Comparison of ENCODE assay signal across 8 mouse cellular contexts in the genomic region with DNA sequence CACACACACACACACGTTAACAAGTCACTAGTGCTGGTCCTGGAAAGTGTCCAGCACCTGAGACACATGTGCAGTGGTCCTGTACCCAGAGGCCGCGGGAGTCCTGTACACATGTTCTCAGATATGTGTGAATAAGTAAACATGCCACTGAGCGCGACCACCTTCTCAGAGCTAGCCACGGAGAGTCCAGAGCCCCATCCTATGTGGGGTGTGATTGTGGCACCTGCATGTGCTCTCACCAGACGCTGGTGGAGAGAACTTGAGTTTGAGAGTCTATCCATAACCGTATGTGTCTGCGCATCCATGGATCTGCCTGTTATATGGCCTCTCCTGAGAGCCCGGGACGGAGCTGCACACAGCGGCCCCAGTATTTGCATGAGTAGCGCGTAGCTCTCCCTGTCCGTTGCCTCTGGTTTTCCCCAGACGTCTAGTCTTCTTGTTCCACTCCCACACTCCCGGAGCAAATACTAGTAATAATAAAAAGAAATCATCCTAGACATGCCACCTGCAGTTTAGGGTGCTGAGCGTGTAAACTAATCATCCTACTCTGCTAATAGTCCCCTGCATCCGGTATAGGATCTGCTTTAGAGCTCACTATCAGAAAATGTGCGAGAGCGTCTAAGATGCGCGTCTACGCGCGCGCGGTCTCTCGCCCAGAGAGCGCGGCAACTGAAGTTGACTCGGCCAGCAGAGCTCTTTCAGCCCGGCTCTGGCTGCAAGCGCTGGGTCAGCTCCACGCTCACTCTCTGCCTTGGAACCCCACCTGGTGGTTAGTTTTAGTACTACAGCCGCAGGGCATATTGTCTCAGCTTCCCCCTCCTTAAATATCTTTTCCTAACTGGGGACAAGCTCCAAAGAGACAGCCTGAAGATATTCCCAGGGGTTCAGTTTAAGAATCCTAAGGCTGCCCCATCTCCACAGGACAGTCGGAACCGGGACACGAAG. TPM values are rescaled to one million over a fixed set of nuclear protein-coding genes. Genes with fewer than 3 reads are reported as not detected.
DNase-seq lines count a peak whose midpoint lies in the region; ATAC-seq and TF ChIP-seq lines count a peak whose summit lies in the region.

No protein-coding gene starts in this region.

- no peaks in the 10 kb centered on the region for H3K36me3 ChIP-seq in heart, embryonic 13.5 days
- H3K36me3 ChIP-seq in kidney, postnatal 0 days (ENCODE audit: insufficient read depth, low read length), result no peaks in the 10 kb centered on the region
- H3K36me3 ChIP-seq in liver, embryonic 11.5 days (ENCODE audit: control insufficient read depth, insufficient read depth, low read length), result no peaks in the 10 kb centered on the region
- no peaks in the 10 kb centered on the region for H3K36me3 ChIP-seq in neural tube, embryonic 11.5 days (ENCODE audit: control insufficient read depth, insufficient read depth, low read length)
- H3K36me3 ChIP-seq in stomach, postnatal 0 days (ENCODE audit: control insufficient read depth, insufficient read depth, low read length), result no peaks in the 10 kb centered on the region

- peak overlapping the region; percentile 56 for H3K4me3 ChIP-seq in brown adipose tissue, adult 24 weeks (ENCODE audit: insufficient read depth, low read depth, low read length)
- H3K4me3 ChIP-seq in heart, embryonic 13.5 days, result peak overlapping the region; percentile 52
- H3K4me3 ChIP-seq in kidney, postnatal 0 days (replicated peaks; ENCODE audit: low read depth, low read length), result no peak overlapping the region
- H3K4me3 ChIP-seq in liver, embryonic 11.5 days (ENCODE audit: low read depth, low read length), result no peak overlapping the region
- H3K4me3 ChIP-seq in neural tube, embryonic 11.5 days (ENCODE audit: low read depth, low read length), result 0 out of 2 replicates have a peak overlapping the region, but pooled peaks have one; percentile 1
- H3K4me3 ChIP-seq in stomach, postnatal 0 days (ENCODE audit: low read depth, low read length), result no peak overlapping the region

- no peak overlapping the region for H3K27ac ChIP-seq in brown adipose tissue, adult 24 weeks (replicated peaks; ENCODE audit: low read depth, low read length)
- H3K27ac ChIP-seq in heart, embryonic 13.5 days (replicated peaks), result no peak overlapping the region
- H3K27ac ChIP-seq in kidney, postnatal 0 days, result no peak overlapping the region
- H3K27ac ChIP-seq in liver, embryonic 11.5 days (ENCODE audit: low read depth, low read length), result no peak overlapping the region
- no peak overlapping the region for H3K27ac ChIP-seq in neural tube, embryonic 11.5 days (ENCODE audit: low read depth, low read length)
- H3K27ac ChIP-seq in stomach, postnatal 0 days (replicated peaks), result no peak overlapping the region

- no peaks in the 10 kb centered on the region for H3K9me3 ChIP-seq in heart, embryonic 13.5 days
- no peaks in the 10 kb centered on the region for H3K9me3 ChIP-seq in kidney, postnatal 0 days (replicated peaks; ENCODE audit: low read length)
- H3K9me3 ChIP-seq in liver, embryonic 11.5 days (ENCODE audit: control insufficient read depth, low read length), result no peaks in the 10 kb centered on the region
- H3K9me3 ChIP-seq in neural tube, embryonic 11.5 days (ENCODE audit: control insufficient read depth, low read length), result no peaks in the 10 kb centered on the region
- no peaks in the 10 kb centered on the region for H3K9me3 ChIP-seq in stomach, postnatal 0 days (ENCODE audit: control insufficient read depth, low read length)

- H3K4me1 ChIP-seq in brown adipose tissue, adult 24 weeks (ENCODE audit: control insufficient read depth, insufficient read depth, insufficient read length, low read length), result peaks cover 9% of the 10 kb centered on the region
- peaks cover 67% of the 10 kb centered on the region for H3K4me1 ChIP-seq in heart, embryonic 13.5 days
- peaks cover 32% of the 10 kb centered on the region; the same call in 1 of the 2 replicates for H3K4me1 ChIP-seq in kidney, postnatal 0 days (replicated peaks; ENCODE audit: insufficient read depth, low read length)
- peaks cover 6% of the 10 kb centered on the region; the same call in 1 of the 2 replicates for H3K4me1 ChIP-seq in liver, embryonic 11.5 days (replicated peaks; ENCODE audit: control insufficient read depth, insufficient read depth, low read length)
- H3K4me1 ChIP-seq in neural tube, embryonic 11.5 days (ENCODE audit: control insufficient read depth, insufficient read depth, low read length), result peaks cover 20% of the 10 kb centered on the region
- peaks cover 15% of the 10 kb centered on the region for H3K4me1 ChIP-seq in stomach, postnatal 0 days (replicated peaks; ENCODE audit: control insufficient read depth, insufficient read depth)

- 5% methylated on average over 39 of the region's 39 CpGs for WGBS in heart, embryonic 13.5 days
- WGBS in kidney, postnatal 0 days, result 3% methylated on average over 39 of the region's 39 CpGs
- WGBS in liver, embryonic 11.5 days, result 5% methylated on average over 39 of the region's 39 CpGs
- WGBS in neural tube, embryonic 11.5 days, result 2% methylated on average over 39 of the region's 39 CpGs
- 4% methylated on average over 39 of the region's 39 CpGs for WGBS in stomach, postnatal 0 days

- peak; percentile 48 to 58 for DNase-seq in CD8-positive naive resting alpha-beta T cell, adult 2 months (ENCODE audit: low read depth in 2 of 2, low spot score in 2 of 2)
- peak; percentile 14 for DNase-seq in fat pad, adult 2 months (ENCODE audit: extremely low read depth, low read depth, low spot score)
- peak; percentile 93 for DNase-seq in kidney, postnatal 0 days (ENCODE audit: low spot score)
- peak; percentile 79 for DNase-seq in liver, embryonic 11.5 days (ENCODE audit: low spot score)
- DNase-seq in neural tube, embryonic 11.5 days (ENCODE audit: low spot score), result peak; percentile 89
- DNase-seq in stomach, postnatal 0 days (ENCODE audit: low spot score), result peak; percentile 88

- H3K27me3 ChIP-seq in heart, embryonic 13.5 days (replicated peaks), result peaks cover 77% of the 10 kb centered on the region
- peaks cover 42% of the 10 kb centered on the region for H3K27me3 ChIP-seq in kidney, postnatal 0 days (ENCODE audit: insufficient read depth, low read length)
- H3K27me3 ChIP-seq in liver, embryonic 11.5 days (replicated peaks; ENCODE audit: control insufficient read depth, insufficient read depth, low read length), result peaks cover 61% of the 10 kb centered on the region
- H3K27me3 ChIP-seq in neural tube, embryonic 11.5 days (ENCODE audit: control insufficient read depth, insufficient read depth, low read length), result peaks cover 47% of the 10 kb centered on the region
- 0 out of 2 replicates have a peak, but pooled peaks cover 5% of the 10 kb centered on the region for H3K27me3 ChIP-seq in stomach, postnatal 0 days (ENCODE audit: control insufficient read depth, insufficient read depth, low read length)

- no peak for TF ChIP-seq EP300 in stomach, postnatal 0 days (optimal IDR thresholded peaks at IDR 0.05)

- peak overlapping the region; percentile 93 for H3K4me2 ChIP-seq in heart, embryonic 13.5 days
- H3K4me2 ChIP-seq in kidney, postnatal 0 days (ENCODE audit: low read length), result peak overlapping the region; percentile 83; the same call in 1 of the 2 replicates
- H3K4me2 ChIP-seq in liver, embryonic 11.5 days, result peak overlapping the region; percentile 77
- peak overlapping the region; percentile 29; the same call in 1 of the 2 replicates for H3K4me2 ChIP-seq in neural tube, embryonic 11.5 days (ENCODE audit: low read depth)
- peak overlapping the region; percentile 41 for H3K4me2 ChIP-seq in stomach, postnatal 0 days (replicated peaks; ENCODE audit: low read depth)

- peak; percentile 91 for TF ChIP-seq CTCF in kidney, postnatal 0 days (IDR thresholded peaks at IDR 0.05; ENCODE audit: low read depth)
- TF ChIP-seq CTCF in stomach, postnatal 0 days (IDR thresholded peaks at IDR 0.05; ENCODE audit: low read depth), result peak; percentile 94

- peak overlapping the region; percentile 25; the same call in 1 of the 2 replicates for H3K9ac ChIP-seq in heart, embryonic 13.5 days
- no peak overlapping the region for H3K9ac ChIP-seq in kidney, postnatal 0 days (ENCODE audit: low read depth, low read length)
- H3K9ac ChIP-seq in liver, embryonic 11.5 days (ENCODE audit: low read depth, low read length), result no peak overlapping the region
- H3K9ac ChIP-seq in neural tube, embryonic 11.5 days (ENCODE audit: low read length), result no peak overlapping the region
- H3K9ac ChIP-seq in stomach, postnatal 0 days (ENCODE audit: low read length), result no peak overlapping the region

- no peak for ATAC-seq in heart, embryonic 13.5 days (ENCODE audit: extremely low read depth, insufficient number of reproducible peaks, low FRiP score, low TSS enrichment)
- ATAC-seq in kidney, postnatal 0 days (replicated peaks; ENCODE audit: low FRiP score, low read depth), result peak; percentile 58; the same call in 1 of the 2 replicates
- peak; percentile 58 for ATAC-seq in liver, embryonic 11.5 days (replicated peaks; ENCODE audit: low FRiP score)
- peak; percentile 49; the same call in 1 of the 2 replicates for ATAC-seq in neural tube, embryonic 11.5 days (ENCODE audit: insufficient read depth, low FRiP score, low TSS enrichment)
- peak; percentile 78 for ATAC-seq in stomach, postnatal 0 days (ENCODE audit: low FRiP score, low TSS enrichment)

RNA-seq across cellular contexts. Expression of a gene that starts 3.7 kb away (rescaled TPM):
- polyA plus RNA-seq in brown adipose tissue, adult 24 weeks (2012; ENCODE audit: insufficient read depth, insufficient read length, missing spikeins), result 0.67 and 1.1 TPM in 2 replicates
- polyA plus RNA-seq in heart, embryonic 13.5 days (2015; fragmentation: Nextera tagmentation; extraction: Ambion mirVana), result 1.4 and 1.9 TPM in 2 replicates
- polyA plus RNA-seq in kidney, postnatal 0 days (2015; fragmentation: Nextera tagmentation; extraction: Ambion mirVana), result 2.9 and 3.2 TPM in 2 replicates
- 0.75 and 1.0 TPM in 2 replicates for polyA plus RNA-seq in liver, embryonic 11.5 days (2014; fragmentation: Nextera tagmentation; extraction: Ambion mirVana)
- polyA plus RNA-seq in neural tube, embryonic 11.5 days (2014; fragmentation: Nextera tagmentation; extraction: Ambion mirVana), result 1.9 and 2.6 TPM in 2 replicates
- polyA plus RNA-seq in stomach, postnatal 0 days (2015; fragmentation: Nextera tagmentation; extraction: Ambion mirVana), result 5.8 and 6.4 TPM in 2 replicates

Comparison
In these comparisons a context has a peak if more than half of its experiments do, and no peak if none do; other contexts are left out.
1. DNase-seq: peak in every context shown above with its lines; median percentile 93 in kidney, postnatal 0 days; 89 in neural tube, embryonic 11.5 days; 88 in stomach, postnatal 0 days; 79 in liver, embryonic 11.5 days; 53 in CD8-positive naive resting alpha-beta T cell, adult 2 months; 14 in fat pad, adult 2 months.
2. H3K4me3 ChIP-seq: peak in brown adipose tissue, adult 24 weeks (single experiment), heart, embryonic 13.5 days (single experiment) and neural tube, embryonic 11.5 days (single experiment); none in kidney, postnatal 0 days (single experiment), liver, embryonic 11.5 days (single experiment) and stomach, postnatal 0 days (single experiment).
3. H3K4me2 ChIP-seq: peak in every context shown above with its lines; median percentile 93 in heart, embryonic 13.5 days; 83 in kidney, postnatal 0 days; 77 in liver, embryonic 11.5 days; 41 in stomach, postnatal 0 days; 29 in neural tube, embryonic 11.5 days.